Mouse (Mus musculus): ENCODE data around the gene Tpx2. TPM values are rescaled to one million over a fixed set of nuclear protein-coding genes. Genes with fewer than 3 reads are reported as not detected.

Tpx2 gene
- polyA plus RNA-seq, 1 experiment = 54.8 TPM

DNA sequence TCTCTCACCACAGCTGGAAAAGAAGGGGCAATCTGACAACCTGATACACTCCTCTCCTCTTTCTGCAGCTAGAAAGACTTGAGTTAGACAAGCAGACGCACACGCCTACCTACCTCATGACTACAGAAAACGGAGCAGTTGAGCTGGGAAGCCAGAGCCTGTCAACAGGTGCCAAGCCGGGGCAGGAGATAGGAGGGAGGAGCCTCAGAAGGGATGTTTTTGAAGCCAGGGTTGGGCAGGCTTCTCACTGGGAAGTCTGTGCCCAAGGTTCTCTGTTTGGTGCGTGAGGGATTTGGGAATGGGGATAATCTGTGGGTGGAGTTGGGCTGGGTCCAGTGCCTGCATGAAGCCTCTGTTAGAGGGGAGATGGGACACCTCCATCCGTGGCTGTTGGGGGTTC lies 63.7 kb downstream of the Tpx2 start:
- H3ac ChIP-seq (ENCODE audit: control insufficient read depth, insufficient read length, low read depth) = no peak overlapping the region
- no peaks in the 10 kb centered on the region for H3K27me3 ChIP-seq (ENCODE audit: control insufficient read depth, insufficient read depth, insufficient read length)
- no peak for TF ChIP-seq MAX (IDR thresholded peaks at IDR 0.05)
- no peak overlapping the region for H3K4me3 ChIP-seq (ENCODE audit: insufficient read depth, poor library complexity, severe bottlenecking)
- H3K79me2 ChIP-seq (ENCODE audit: control insufficient read depth, insufficient read depth) = no peaks in the 10 kb centered on the region
- no peaks in the 10 kb centered on the region for H3K36me3 ChIP-seq (ENCODE audit: control insufficient read depth, insufficient read depth)
- no peaks in the 10 kb centered on the region for H3K79me3 ChIP-seq (ENCODE audit: low read depth)

DNA sequence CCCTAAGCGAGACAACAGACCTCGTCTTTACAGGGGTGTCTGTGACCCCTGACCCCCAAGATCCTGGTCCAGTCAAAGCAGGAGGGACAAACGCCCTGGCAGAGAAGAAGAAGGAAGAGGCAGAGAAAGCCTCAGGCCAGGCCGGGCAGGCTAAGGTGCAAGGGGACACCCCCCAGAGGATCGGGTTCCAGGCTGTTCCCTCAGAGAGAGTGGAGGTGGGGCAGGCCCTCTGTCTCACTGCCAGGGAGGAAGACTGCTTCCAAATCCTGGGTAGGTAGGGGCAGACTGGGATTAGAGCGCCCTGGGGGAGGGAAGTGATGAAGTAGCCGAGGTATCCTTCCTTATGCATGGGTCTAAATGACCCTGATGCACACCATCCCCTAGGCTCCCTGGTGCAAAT lies 65.7 kb downstream of the Tpx2 start:
- no peaks in the 10 kb centered on the region for H3K27me3 ChIP-seq (ENCODE audit: control insufficient read depth, insufficient read depth, insufficient read length)
- no peak for TF ChIP-seq MYOD1 (IDR thresholded peaks at IDR 0.05; ENCODE audit: control insufficient read depth, insufficient read length, low read depth)
- TF ChIP-seq USF1 (IDR thresholded peaks at IDR 0.05; ENCODE audit: low read depth) = no peak
- TF ChIP-seq FOSL1 (IDR thresholded peaks at IDR 0.05; ENCODE audit: insufficient read depth, low read length, poor library complexity, severe bottlenecking) = no peak
- TF ChIP-seq CEBPB (IDR thresholded peaks at IDR 0.05; ENCODE audit: low read depth) = no peak
- no peak for TF ChIP-seq MYOG (IDR thresholded peaks at IDR 0.05; ENCODE audit: control insufficient read depth, extremely low read depth, insufficient read length)
- no peak for TF ChIP-seq MAX (IDR thresholded peaks at IDR 0.05)
- no peak for TF ChIP-seq CTCF (IDR thresholded peaks at IDR 0.05; ENCODE audit: control insufficient read depth, insufficient read depth, insufficient read length)

DNA sequence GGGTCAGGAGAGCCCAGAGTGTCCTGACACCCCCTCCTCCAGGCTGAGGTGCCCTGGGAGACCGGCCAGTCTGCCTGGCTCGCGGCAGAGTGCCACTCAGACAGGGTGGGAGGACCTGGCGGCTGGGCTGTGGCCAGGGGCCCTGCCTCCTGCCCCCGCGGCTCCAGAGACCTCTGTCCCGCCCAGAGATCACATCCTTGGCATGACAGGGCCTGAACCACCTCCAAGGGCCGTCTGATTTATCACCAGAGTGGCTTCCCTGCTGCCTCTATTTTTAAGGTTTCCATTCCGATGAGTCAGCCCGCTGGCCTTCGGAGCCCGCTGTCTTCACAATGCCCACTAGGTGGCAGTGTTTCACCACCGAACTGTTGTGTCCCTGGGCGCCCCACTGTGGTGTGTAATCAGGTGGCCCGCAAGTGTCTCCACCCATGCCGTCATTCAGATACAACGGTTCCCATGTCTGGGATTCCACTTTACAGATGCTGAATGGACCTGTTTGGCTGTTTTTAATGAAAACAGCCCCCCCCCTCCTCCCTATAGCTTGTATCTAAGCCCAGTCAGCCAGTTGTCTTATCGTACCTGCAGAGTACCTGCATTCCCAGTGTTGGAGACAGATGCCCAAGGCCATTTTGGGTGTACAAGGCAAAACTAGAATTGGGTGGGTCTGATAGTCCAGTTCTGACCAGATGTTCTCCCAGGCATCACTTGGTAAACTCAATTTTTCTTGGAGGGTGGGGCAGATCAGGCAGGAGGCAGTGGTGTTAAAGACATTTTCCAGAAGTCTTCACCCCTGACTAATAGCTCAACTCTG lies 66.8 kb downstream of the Tpx2 start:
- Histone ChIP-seq H3K79me3 (ENCODE audit: low read depth) (no peaks in the 10 kb centered on the region), H3ac (ENCODE audit: control insufficient read depth, insufficient read length, low read depth) (no peak overlapping the region), H3K79me2 (ENCODE audit: control insufficient read depth, insufficient read depth) (no peaks in the 10 kb centered on the region), H3K4me3 (ENCODE audit: insufficient read depth, poor library complexity, severe bottlenecking) (no peak overlapping the region), H3K36me3 (ENCODE audit: control insufficient read depth, insufficient read depth) (no peaks in the 10 kb centered on the region), H3K27me3 (ENCODE audit: control insufficient read depth, insufficient read depth, insufficient read length) (no peaks in the 10 kb centered on the region)
- TF ChIP-seq MYOG (IDR thresholded peaks at IDR 0.05; ENCODE audit: control insufficient read depth, extremely low read depth, insufficient read length) (no peak), USF1 (IDR thresholded peaks at IDR 0.05; ENCODE audit: low read depth) (peak; percentile 25), CEBPB (IDR thresholded peaks at IDR 0.05; ENCODE audit: low read depth) (no peak), CTCF (IDR thresholded peaks at IDR 0.05; ENCODE audit: control insufficient read depth, insufficient read depth, insufficient read length) (peak; percentile 89), MAX (IDR thresholded peaks at IDR 0.05) (peak; percentile 23), FOSL1 (IDR thresholded peaks at IDR 0.05; ENCODE audit: insufficient read depth, low read length, poor library complexity, severe bottlenecking) (no peak), MYOD1 (IDR thresholded peaks at IDR 0.05; ENCODE audit: control insufficient read depth, insufficient read length, low read depth) (no peak)

More for the DNA sequence above, 65.7 kb downstream of the Tpx2 start:
- no peaks in the 10 kb centered on the region for H3K79me2 ChIP-seq (ENCODE audit: control insufficient read depth, insufficient read depth)
- no peak overlapping the region for H3K4me3 ChIP-seq (ENCODE audit: insufficient read depth, poor library complexity, severe bottlenecking)
- no peaks in the 10 kb centered on the region for H3K79me3 ChIP-seq (ENCODE audit: low read depth)
- no peak overlapping the region for H3ac ChIP-seq (ENCODE audit: control insufficient read depth, insufficient read length, low read depth)
- H3K36me3 ChIP-seq (ENCODE audit: control insufficient read depth, insufficient read depth) = no peaks in the 10 kb centered on the region

DNA sequence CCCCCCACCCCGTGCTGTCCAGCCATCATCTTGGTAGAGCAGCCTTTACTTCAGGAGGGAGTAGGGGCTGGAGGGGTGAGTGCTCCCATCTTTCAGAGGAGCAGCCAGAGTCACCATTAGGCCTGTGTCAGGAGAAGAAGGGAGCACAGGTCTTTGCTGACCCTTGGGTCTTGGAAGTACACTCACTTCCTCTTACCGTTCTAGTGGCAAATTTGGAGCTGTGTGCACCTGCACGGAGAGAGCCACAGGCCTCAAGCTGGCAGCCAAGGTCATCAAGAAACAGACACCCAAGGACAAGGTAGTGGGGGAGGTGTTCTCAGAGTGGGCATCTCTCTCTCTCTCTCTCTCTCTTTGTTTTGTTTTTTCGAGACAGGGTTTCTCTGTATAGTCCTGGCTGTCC lies 67.7 kb downstream of the Tpx2 start:
- no peaks in the 10 kb centered on the region for H3K79me3 ChIP-seq (ENCODE audit: low read depth)
- no peak overlapping the region for H3K4me3 ChIP-seq (ENCODE audit: insufficient read depth, poor library complexity, severe bottlenecking)
- no peaks in the 10 kb centered on the region for H3K27me3 ChIP-seq (ENCODE audit: control insufficient read depth, insufficient read depth, insufficient read length)
- no peaks in the 10 kb centered on the region for H3K79me2 ChIP-seq (ENCODE audit: control insufficient read depth, insufficient read depth)
- H3ac ChIP-seq (ENCODE audit: control insufficient read depth, insufficient read length, low read depth) = no peak overlapping the region
- TF ChIP-seq MAX (IDR thresholded peaks at IDR 0.05) (no peak), MYOD1 (IDR thresholded peaks at IDR 0.05; ENCODE audit: control insufficient read depth, insufficient read length, low read depth) (no peak), CTCF (IDR thresholded peaks at IDR 0.05; ENCODE audit: control insufficient read depth, insufficient read depth, insufficient read length) (no peak), USF1 (IDR thresholded peaks at IDR 0.05; ENCODE audit: low read depth) (no peak), CEBPB (IDR thresholded peaks at IDR 0.05; ENCODE audit: low read depth) (no peak), MYOG (IDR thresholded peaks at IDR 0.05; ENCODE audit: control insufficient read depth, extremely low read depth, insufficient read length) (no peak), FOSL1 (IDR thresholded peaks at IDR 0.05; ENCODE audit: insufficient read depth, low read length, poor library complexity, severe bottlenecking) (no peak)
- H3K36me3 ChIP-seq (ENCODE audit: control insufficient read depth, insufficient read depth) = no peaks in the 10 kb centered on the region

DNA sequence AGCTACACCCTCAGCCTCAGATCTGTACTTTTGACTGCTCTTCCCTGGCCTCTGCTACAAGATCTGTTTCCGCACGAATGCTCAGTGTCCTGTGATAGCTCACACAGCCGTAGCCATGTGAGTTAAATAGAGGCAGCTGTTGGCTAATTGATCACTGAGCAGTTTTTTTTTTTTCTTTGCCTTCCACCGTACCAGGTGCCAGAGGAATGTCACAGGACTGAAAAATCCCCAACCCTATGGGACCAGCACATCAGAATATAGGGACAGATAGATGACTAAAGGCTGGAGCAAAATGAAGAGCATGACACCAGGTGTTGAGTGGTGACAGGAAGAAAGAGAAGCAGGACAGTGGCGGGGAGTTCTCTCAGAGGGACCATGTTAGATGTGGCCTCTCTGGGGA lies 68.3 kb downstream of the Tpx2 start:
- H3ac ChIP-seq (ENCODE audit: control insufficient read depth, insufficient read length, low read depth) = no peak overlapping the region
- no peaks in the 10 kb centered on the region for H3K79me3 ChIP-seq (ENCODE audit: low read depth)
- no peaks in the 10 kb centered on the region for H3K27me3 ChIP-seq (ENCODE audit: control insufficient read depth, insufficient read depth, insufficient read length)
- H3K36me3 ChIP-seq (ENCODE audit: control insufficient read depth, insufficient read depth) = no peaks in the 10 kb centered on the region
- TF ChIP-seq MYOD1 (IDR thresholded peaks at IDR 0.05; ENCODE audit: control insufficient read depth, insufficient read length, low read depth) (no peak), FOSL1 (IDR thresholded peaks at IDR 0.05; ENCODE audit: insufficient read depth, low read length, poor library complexity, severe bottlenecking) (no peak), MYOG (IDR thresholded peaks at IDR 0.05; ENCODE audit: control insufficient read depth, extremely low read depth, insufficient read length) (no peak), USF1 (IDR thresholded peaks at IDR 0.05; ENCODE audit: low read depth) (no peak)
- H3K4me3 ChIP-seq (ENCODE audit: insufficient read depth, poor library complexity, severe bottlenecking) = no peak overlapping the region
- no peaks in the 10 kb centered on the region for H3K79me2 ChIP-seq (ENCODE audit: control insufficient read depth, insufficient read depth)

DNA sequence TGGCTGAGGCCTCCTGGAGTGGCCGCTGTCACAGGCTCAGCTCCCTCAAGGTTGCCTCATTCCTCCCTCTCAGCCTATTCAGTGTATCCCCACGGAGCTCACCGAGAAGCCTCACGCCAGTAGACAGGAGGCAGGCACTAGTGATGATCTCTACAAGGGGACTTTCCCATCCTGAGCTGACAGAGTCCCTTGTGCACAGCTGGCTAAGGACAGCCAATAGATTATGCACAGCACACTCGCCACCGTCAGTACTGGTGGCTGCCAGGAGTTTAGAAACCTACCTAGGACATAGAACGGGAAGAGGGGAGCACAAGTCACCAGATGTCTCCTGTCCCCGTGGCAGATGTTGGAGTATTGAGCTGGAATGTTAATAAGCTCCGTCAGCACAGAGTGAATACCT lies 69.9 kb downstream of the Tpx2 start:
- H3K79me3 ChIP-seq (ENCODE audit: low read depth) = no peaks in the 10 kb centered on the region
- no peaks in the 10 kb centered on the region for H3K27me3 ChIP-seq (ENCODE audit: control insufficient read depth, insufficient read depth, insufficient read length)
- H3K79me2 ChIP-seq (ENCODE audit: control insufficient read depth, insufficient read depth) = no peaks in the 10 kb centered on the region
- no peaks in the 10 kb centered on the region for H3K36me3 ChIP-seq (ENCODE audit: control insufficient read depth, insufficient read depth)
- H3K4me3 ChIP-seq (ENCODE audit: insufficient read depth, poor library complexity, severe bottlenecking) = no peak overlapping the region
- TF ChIP-seq USF1 (IDR thresholded peaks at IDR 0.05; ENCODE audit: low read depth) = no peak
- TF ChIP-seq MYOG (IDR thresholded peaks at IDR 0.05; ENCODE audit: control insufficient read depth, extremely low read depth, insufficient read length) = no peak
- no peak for TF ChIP-seq MYOD1 (IDR thresholded peaks at IDR 0.05; ENCODE audit: control insufficient read depth, insufficient read length, low read depth)
- no peak for TF ChIP-seq FOSL1 (IDR thresholded peaks at IDR 0.05; ENCODE audit: insufficient read depth, low read length, poor library complexity, severe bottlenecking)
- no peak overlapping the region for H3ac ChIP-seq (ENCODE audit: control insufficient read depth, insufficient read length, low read depth)

Data from C2C12 (cell line).